Mouse (Mus musculus): Measurements from ENCODE around the gene Map1lc3b. TPM values are rescaled to one million over a fixed set of nuclear protein-coding genes. Genes with fewer than 3 reads are reported as not detected.
A peak's percentile ranks its signal among the peaks of the same experiment; 100 is the strongest.

Map1lc3b gene
- polyA plus RNA-seq, 1 experiment, result 186 TPM

- H3K36me3 ChIP-seq (ENCODE audit: control insufficient read depth, insufficient read depth), result no peaks in the 10 kb centered on the region
- H3K4me3 ChIP-seq, result no peak overlapping the region
- no peak overlapping the region for H3K4me2 ChIP-seq (ENCODE audit: low read depth)
- H3ac ChIP-seq (ENCODE audit: control insufficient read depth, insufficient read length), result no peak overlapping the region
- peaks cover 32% of the 10 kb centered on the region for H3K27me3 ChIP-seq (ENCODE audit: control insufficient read depth, insufficient read depth, insufficient read length)
- TF ChIP-seq MYOG (IDR thresholded peaks at IDR 0.05; ENCODE audit: control insufficient read depth in 1 of 3, insufficient read depth in 1 of 3, insufficient read length in 2 of 3, low read depth in 2 of 3) (no peak), TCF3 (IDR thresholded peaks at IDR 0.05; ENCODE audit: insufficient read length, low read depth) (no peak), MYOD1 (IDR thresholded peaks at IDR 0.05; ENCODE audit: control insufficient read depth in 1 of 3, insufficient read length in 2 of 3, low read depth in 2 of 3) (no peak), E2F4 (IDR thresholded peaks at IDR 0.05; ENCODE audit: insufficient read depth) (no peak), POLR2A (IDR thresholded peaks at IDR 0.05; ENCODE audit: insufficient read length, low read depth) (no peak), SRF (IDR thresholded peaks at IDR 0.05; ENCODE audit: control insufficient read depth, insufficient read length, low read depth) (no peak), CEBPB (IDR thresholded peaks at IDR 0.05; ENCODE audit: insufficient read depth, poor library complexity, severe bottlenecking) (no peak), USF1 (IDR thresholded peaks at IDR 0.05; ENCODE audit: low read depth) (no peak), MAX (IDR thresholded peaks at IDR 0.05; ENCODE audit: low read depth) (no peak), POLR2AphosphoS2 (IDR thresholded peaks at IDR 0.05; ENCODE audit: insufficient read length, low read depth) (no peak), REST (IDR thresholded peaks at IDR 0.05; ENCODE audit: insufficient read depth, insufficient read length) (no peak), TCF12 (IDR thresholded peaks at IDR 0.05; ENCODE audit: insufficient read depth, poor library complexity, severe bottlenecking) (no peak)
- no peaks in the 10 kb centered on the region for H3K79me2 ChIP-seq (ENCODE audit: control insufficient read depth, insufficient read depth)
Measured at GRCm38 (mm10) chr8:121544936-121545335, 45.2 kb upstream of the Map1lc3b start.

DNA sequence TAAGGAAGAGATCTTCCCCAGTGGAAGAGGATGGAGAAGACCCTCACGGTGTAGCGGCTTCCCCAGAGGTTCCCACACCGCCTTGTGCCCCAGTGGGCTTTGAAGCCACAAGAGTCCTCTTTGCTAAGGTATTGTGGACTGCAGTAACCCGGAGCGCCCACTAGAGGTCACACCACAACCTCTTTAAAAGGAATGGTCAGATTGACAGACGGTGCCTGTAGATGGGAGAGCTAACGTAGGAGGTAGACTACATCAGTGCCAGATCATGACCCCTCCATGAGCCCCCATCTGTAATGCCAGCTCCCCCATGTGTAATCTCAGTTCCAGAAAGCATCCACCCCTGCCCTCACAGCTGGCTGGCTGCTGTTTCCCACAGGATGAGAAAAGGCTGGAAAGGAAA lies 43.0 kb upstream of the Map1lc3b start:
- Histone ChIP-seq H3K27me3 (ENCODE audit: control insufficient read depth, insufficient read depth, insufficient read length) (peaks cover 23% of the 10 kb centered on the region), H3K4me2 (ENCODE audit: low read depth) (no peak overlapping the region), H3K79me2 (ENCODE audit: control insufficient read depth, insufficient read depth) (no peaks in the 10 kb centered on the region), H3ac (ENCODE audit: control insufficient read depth, insufficient read length) (no peak overlapping the region), H3K36me3 (ENCODE audit: control insufficient read depth, insufficient read depth) (no peaks in the 10 kb centered on the region), H3K4me3 (no peak overlapping the region)
- TF ChIP-seq E2F4 (IDR thresholded peaks at IDR 0.05; ENCODE audit: insufficient read depth), result no peak
- TF ChIP-seq TCF12 (IDR thresholded peaks at IDR 0.05; ENCODE audit: insufficient read depth, poor library complexity, severe bottlenecking), result no peak
- TF ChIP-seq REST (IDR thresholded peaks at IDR 0.05; ENCODE audit: insufficient read depth, insufficient read length), result no peak
- no peak for TF ChIP-seq MAX (IDR thresholded peaks at IDR 0.05; ENCODE audit: low read depth)
- no peak for TF ChIP-seq POLR2AphosphoS2 (IDR thresholded peaks at IDR 0.05; ENCODE audit: insufficient read length, low read depth)
- TF ChIP-seq TCF3 (IDR thresholded peaks at IDR 0.05; ENCODE audit: insufficient read length, low read depth), result no peak
- TF ChIP-seq MYOD1 (IDR thresholded peaks at IDR 0.05; ENCODE audit: control insufficient read depth in 1 of 3, insufficient read length in 2 of 3, low read depth in 2 of 3), result no peak
- no peak for TF ChIP-seq CEBPB (IDR thresholded peaks at IDR 0.05; ENCODE audit: insufficient read depth, poor library complexity, severe bottlenecking)
- no peak for TF ChIP-seq USF1 (IDR thresholded peaks at IDR 0.05; ENCODE audit: low read depth)
- no peak for TF ChIP-seq MYOG (IDR thresholded peaks at IDR 0.05; ENCODE audit: control insufficient read depth in 1 of 3, insufficient read depth in 1 of 3, insufficient read length in 2 of 3, low read depth in 2 of 3)
- no peak for TF ChIP-seq POLR2A (IDR thresholded peaks at IDR 0.05; ENCODE audit: insufficient read length, low read depth)

- H3K27me3 ChIP-seq (ENCODE audit: control insufficient read depth, insufficient read depth, insufficient read length), result peaks cover 9% of the 10 kb centered on the region
- H3K4me2 ChIP-seq (ENCODE audit: low read depth), result no peak overlapping the region
- H3ac ChIP-seq (ENCODE audit: control insufficient read depth, insufficient read length), result no peak overlapping the region
- H3K36me3 ChIP-seq (ENCODE audit: control insufficient read depth, insufficient read depth), result peaks cover 3% of the 10 kb centered on the region
- TF ChIP-seq MYOG (IDR thresholded peaks at IDR 0.05; ENCODE audit: control insufficient read depth in 1 of 3, insufficient read depth in 1 of 3, insufficient read length in 2 of 3, low read depth in 2 of 3) (no peak), E2F4 (IDR thresholded peaks at IDR 0.05; ENCODE audit: insufficient read depth) (no peak)
- H3K4me3 ChIP-seq, result no peak overlapping the region
- no peaks in the 10 kb centered on the region for H3K79me2 ChIP-seq (ENCODE audit: control insufficient read depth, insufficient read depth)
Measured at GRCm38 (mm10) chr8:121550056-121550455, 40.1 kb upstream of the Map1lc3b start.

DNA sequence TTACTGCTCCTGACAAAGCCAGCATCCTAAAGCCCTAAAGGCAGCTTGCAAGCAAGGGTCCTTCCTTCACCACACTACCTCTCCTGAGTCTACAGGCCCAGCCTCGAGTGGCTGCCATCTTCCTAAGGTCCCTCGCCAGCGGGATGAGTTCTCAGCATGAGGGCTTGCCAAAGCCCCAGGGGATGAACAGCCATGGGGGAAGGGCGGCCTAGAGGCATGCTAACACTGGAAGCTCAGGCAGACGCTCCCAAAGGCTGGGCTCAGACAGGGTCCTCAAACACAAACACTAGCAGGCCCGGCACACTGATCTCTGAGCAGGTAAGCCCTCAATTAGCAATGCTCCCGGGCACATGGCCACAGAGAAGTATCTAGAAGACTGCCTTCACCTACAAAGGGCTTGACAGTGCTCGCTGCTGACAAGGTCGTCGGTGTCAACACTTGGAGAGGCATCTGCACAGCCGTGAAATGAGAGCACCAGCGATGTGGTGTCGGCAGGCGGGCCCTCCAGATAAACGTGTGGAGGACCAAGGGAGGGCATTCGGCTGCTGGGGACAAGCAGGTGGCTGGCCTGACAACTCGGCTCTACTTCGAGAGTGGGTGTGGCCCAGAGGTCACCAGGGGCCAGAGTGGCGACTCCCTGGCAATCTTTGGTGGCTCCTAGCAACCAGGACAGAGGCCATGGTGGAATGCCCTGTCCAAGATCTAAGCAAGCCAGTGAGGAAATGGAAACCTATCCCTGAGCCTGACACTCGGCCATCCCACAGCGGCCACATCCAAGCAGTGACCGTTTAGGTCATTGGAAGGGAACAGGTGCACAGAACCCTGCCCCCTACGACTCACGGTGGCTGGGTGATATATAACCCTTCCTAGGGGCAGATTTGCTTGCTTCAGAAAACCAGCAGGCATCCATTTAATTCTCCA lies 38.8 kb upstream of the Map1lc3b start:
- H3ac ChIP-seq (ENCODE audit: control insufficient read depth, insufficient read length), result no peak overlapping the region
- no peak overlapping the region for H3K4me3 ChIP-seq
- peaks cover 3% of the 10 kb centered on the region for H3K36me3 ChIP-seq (ENCODE audit: control insufficient read depth, insufficient read depth)
- no peak for TF ChIP-seq MAX (IDR thresholded peaks at IDR 0.05; ENCODE audit: low read depth)
- TF ChIP-seq TCF12 (IDR thresholded peaks at IDR 0.05; ENCODE audit: insufficient read depth, poor library complexity, severe bottlenecking), result no peak
- peak in 1 of 3 experiments; percentile 56 for TF ChIP-seq MYOG (IDR thresholded peaks at IDR 0.05; ENCODE audit: control insufficient read depth in 1 of 3, insufficient read depth in 1 of 3, insufficient read length in 2 of 3, low read depth in 2 of 3)
- peak in 1 of 3 experiments; percentile 76 for TF ChIP-seq MYOD1 (IDR thresholded peaks at IDR 0.05; ENCODE audit: control insufficient read depth in 1 of 3, insufficient read length in 2 of 3, low read depth in 2 of 3)
- no peak for TF ChIP-seq USF1 (IDR thresholded peaks at IDR 0.05; ENCODE audit: low read depth)
- TF ChIP-seq E2F4 (IDR thresholded peaks at IDR 0.05; ENCODE audit: insufficient read depth), result no peak
- TF ChIP-seq REST (IDR thresholded peaks at IDR 0.05; ENCODE audit: insufficient read depth, insufficient read length), result no peak
- no peaks in the 10 kb centered on the region for H3K79me2 ChIP-seq (ENCODE audit: control insufficient read depth, insufficient read depth)
- no peak overlapping the region for H3K4me2 ChIP-seq (ENCODE audit: low read depth)
- no peaks in the 10 kb centered on the region for H3K27me3 ChIP-seq (ENCODE audit: control insufficient read depth, insufficient read depth, insufficient read length)

DNA sequence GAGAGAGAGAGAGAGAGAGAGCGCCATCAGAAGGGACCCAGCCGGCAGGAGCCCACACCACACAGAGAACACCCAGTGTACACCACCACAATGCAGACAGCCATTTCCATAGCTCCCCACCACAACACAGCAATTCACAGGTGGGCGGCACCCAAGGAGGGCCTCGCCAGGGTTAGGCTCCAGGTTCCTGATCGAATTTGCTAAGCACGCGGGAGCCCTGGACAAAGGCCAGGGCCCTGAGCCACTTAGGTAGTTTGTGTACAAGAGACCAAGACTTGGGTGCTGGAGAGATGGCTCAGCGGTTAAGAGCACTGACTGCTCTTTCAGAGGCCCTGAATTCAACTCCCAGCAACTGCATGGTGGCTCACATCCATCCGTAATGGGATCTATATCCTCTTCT lies 37.7 kb upstream of the Map1lc3b start:
- peaks cover 3% of the 10 kb centered on the region for H3K36me3 ChIP-seq (ENCODE audit: control insufficient read depth, insufficient read depth)
- no peak overlapping the region for H3K4me3 ChIP-seq
- no peaks in the 10 kb centered on the region for H3K27me3 ChIP-seq (ENCODE audit: control insufficient read depth, insufficient read depth, insufficient read length)
- H3K4me2 ChIP-seq (ENCODE audit: low read depth), result no peak overlapping the region
- H3ac ChIP-seq (ENCODE audit: control insufficient read depth, insufficient read length), result no peak overlapping the region
- no peak for TF ChIP-seq MYOG (IDR thresholded peaks at IDR 0.05; ENCODE audit: control insufficient read depth in 1 of 3, insufficient read depth in 1 of 3, insufficient read length in 2 of 3, low read depth in 2 of 3)
- no peak for TF ChIP-seq MYOD1 (IDR thresholded peaks at IDR 0.05; ENCODE audit: control insufficient read depth in 1 of 3, insufficient read length in 2 of 3, low read depth in 2 of 3)
- TF ChIP-seq MAX (IDR thresholded peaks at IDR 0.05; ENCODE audit: low read depth), result no peak
- no peak for TF ChIP-seq USF1 (IDR thresholded peaks at IDR 0.05; ENCODE audit: low read depth)
- no peak for TF ChIP-seq E2F4 (IDR thresholded peaks at IDR 0.05; ENCODE audit: insufficient read depth)
- no peak for TF ChIP-seq CEBPB (IDR thresholded peaks at IDR 0.05; ENCODE audit: insufficient read depth, poor library complexity, severe bottlenecking)
- TF ChIP-seq POLR2AphosphoS2 (IDR thresholded peaks at IDR 0.05; ENCODE audit: insufficient read length, low read depth), result no peak
- no peak for TF ChIP-seq TCF3 (IDR thresholded peaks at IDR 0.05; ENCODE audit: insufficient read length, low read depth)
- no peak for TF ChIP-seq REST (IDR thresholded peaks at IDR 0.05; ENCODE audit: insufficient read depth, insufficient read length)
- no peak for TF ChIP-seq POLR2A (IDR thresholded peaks at IDR 0.05; ENCODE audit: insufficient read length, low read depth)
- TF ChIP-seq TCF12 (IDR thresholded peaks at IDR 0.05; ENCODE audit: insufficient read depth, poor library complexity, severe bottlenecking), result no peak
- no peak for TF ChIP-seq SRF (IDR thresholded peaks at IDR 0.05; ENCODE audit: control insufficient read depth, insufficient read length, low read depth)
- no peaks in the 10 kb centered on the region for H3K79me2 ChIP-seq (ENCODE audit: control insufficient read depth, insufficient read depth)
